Mouse (Mus musculus) neural tube, embryonic 10.5 days (tissue): ENCODE results near the gene Acod1.

Experiments used
- DNase-seq: peaks from one replicate; pipeline ENCODE4 v3.0.0-alpha.2; 2017; ENCODE audit warnings: low spot score; ENCODE audit errors: extremely low spot score

Gene Acod1

GRCm38 (mm10) chr14:103102246-103102645 lies 55.5 kb downstream of the Acod1 start:
- no peak for DNase-seq

DNA sequence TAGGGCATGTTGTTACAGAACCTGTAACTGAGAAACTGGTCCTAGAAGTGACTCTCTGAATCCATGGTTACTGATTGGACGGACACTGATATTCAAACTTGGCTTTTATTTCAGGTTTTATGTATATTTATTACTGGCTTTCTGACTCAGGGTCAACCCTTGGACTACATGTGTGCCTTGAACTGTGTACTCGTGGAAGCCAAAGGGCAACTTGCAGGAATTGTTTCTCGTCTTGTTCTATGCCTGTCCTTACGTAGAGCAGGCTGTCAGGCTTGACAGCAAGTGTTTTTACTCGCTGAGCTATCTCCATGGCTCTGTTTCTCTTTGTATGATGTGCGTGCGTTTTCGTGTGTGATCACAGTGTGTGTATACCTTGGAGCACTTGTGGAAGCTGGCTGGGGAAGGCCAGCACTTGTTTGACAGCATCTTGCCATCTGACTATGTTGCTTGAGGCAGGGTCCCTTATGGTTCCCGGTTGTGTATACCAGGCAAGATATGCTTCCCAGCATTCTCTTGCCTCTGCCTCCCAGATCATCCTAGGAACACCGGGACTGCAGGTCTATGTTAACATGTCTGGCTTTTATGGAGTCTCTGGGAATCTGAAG lies 56.1 kb downstream of the Acod1 start:
- no peak for DNase-seq
